Comparison of ENCODE assay signal across 17 mouse cellular contexts in genomic region chr5:95810841-95811240, GRCm38 (mm10). TPM values are rescaled to one million over a fixed set of nuclear protein-coding genes. Genes with fewer than 3 reads are reported as not detected.
DNase-seq lines count a peak whose midpoint lies in the region.
"Not testable (repeated sequence)": the region's sequence is repeated elsewhere in the genome, so short reads cannot be mapped to it uniquely, and the experiment has no call there.
"Had no signal": no experiment of that assay in that cellular context is flagged by ENCODE, and none has a peak within 500 bp of the region (broad histone marks: within the 10 kb centered on the region; RNA-seq: fewer than 3 reads in every experiment).

No protein-coding gene starts in this region.

- intact Hi-C loops in left cerebral cortex, postnatal 4 days (cut with DNase I), result not testable (repeated sequence)

- DNase-seq in adrenal gland, adult (ENCODE audit: inconsistent age in 2 of 2, low spot score in 1 of 2), result peak; percentile 19 to 73
- peak; percentile 47 for DNase-seq in adrenal gland, postnatal 14 days
- DNase-seq in cerebellum, postnatal 14 days, result peak; percentile 4 to 23
- peak; percentile 34 for DNase-seq in kidney, adult 18-20 months
- peak; percentile 9 to 64 for DNase-seq in kidney, postnatal 36 days
- peak; percentile 2 for DNase-seq in left cerebral cortex, postnatal 4 days
- DNase-seq in right cerebral cortex, postnatal 4 days, result peak; percentile 6

RNA-seq across cellular contexts. Expression of gene E330014E10Rik, which starts 35.1 kb away (rescaled TPM):
- total RNA-seq in adrenal gland, postnatal 14 days (2021), result not detected in 2 replicates
- total RNA-seq in left cerebral cortex, postnatal 4 days (2021), result not detected
- total RNA-seq: G1E; gastrocnemius, postnatal 14 days; granulocyte monocyte progenitor cell, adult 5-6 weeks; heart, postnatal 25 days; hindbrain, postnatal 0 days; layer of hippocampus, adult 18-20 months; layer of hippocampus, postnatal 25 days; left cerebral cortex, adult 8-10 months; left cerebral cortex, postnatal 36 days; megakaryocyte-erythroid progenitor cell, adult 5-6 weeks had no signal

Comparison
In these comparisons a context has a peak if more than half of its experiments do, and no peak if none do; other contexts are left out.
1. Peak in every context shown above with its lines: DNase-seq.